Mouse (Mus musculus) myocyte (in vitro differentiated cells): ENCODE results near the gene Gm37240.

Source experiments
- CEBPB ChIP-seq: IDR thresholded peaks from 2 replicates; pipeline ENCODE4 v1.6.1; 2011; ENCODE audit warnings: mild to moderate bottlenecking, moderate library complexity; ENCODE audit not compliant: poor library complexity, insufficient read depth, severe bottlenecking
- MAX ChIP-seq: IDR thresholded peaks from one replicate; pipeline ENCODE4 v1.6.1; 2011; ENCODE audit warnings: low read depth, mild to moderate bottlenecking, control low read depth
- POLR2A ChIP-seq: IDR thresholded peaks from one replicate; pipeline ENCODE4 v1.6.1; 2011; ENCODE audit warnings: low read depth, mild to moderate bottlenecking, control low read depth, moderate library complexity; ENCODE audit not compliant: insufficient read length
- POLR2AphosphoS2 ChIP-seq: IDR thresholded peaks from one replicate; pipeline ENCODE4 v1.6.1; 2011; ENCODE audit warnings: low read depth, control low read depth; ENCODE audit not compliant: insufficient read length
- SRF ChIP-seq: IDR thresholded peaks from one replicate; pipeline ENCODE4 v1.6.1; 2011; ENCODE audit warnings: low read depth; ENCODE audit not compliant: control insufficient read depth, insufficient read length
- TCF12 ChIP-seq: IDR thresholded peaks from one replicate; pipeline ENCODE4 v1.6.1; 2011; ENCODE audit warnings: mild to moderate bottlenecking, control low read depth; ENCODE audit not compliant: poor library complexity, insufficient read depth, severe bottlenecking
- TCF3 ChIP-seq: IDR thresholded peaks from one replicate; pipeline ENCODE4 v1.6.1; 2011; ENCODE audit warnings: low read depth, control low read depth; ENCODE audit not compliant: insufficient read length
- USF1 ChIP-seq: IDR thresholded peaks from one replicate; pipeline ENCODE4 v1.6.1; 2011; ENCODE audit warnings: low read depth, mild to moderate bottlenecking, control low read depth, moderate library complexity

- no peak for TF ChIP-seq TCF12
- no peak for TF ChIP-seq USF1
- no peak for TF ChIP-seq POLR2AphosphoS2
- no peak for TF ChIP-seq POLR2A
- no peak for TF ChIP-seq TCF3
- TF ChIP-seq SRF: no peak
- no peak for TF ChIP-seq CEBPB
- no peak for TF ChIP-seq MAX
Observed at GRCm38 (mm10) chr3:85582726-85583125, 304.6 kb downstream of the Gm37240 start.
